Mouse (Mus musculus) thymus, postnatal 4 days (tissue): ENCODE results near the gene Wscd1.

Source experiments
- DNase-seq: peaks from one replicate; pipeline ENCODE4 v3.0.0; 2021

The Wscd1 gene

DNA sequence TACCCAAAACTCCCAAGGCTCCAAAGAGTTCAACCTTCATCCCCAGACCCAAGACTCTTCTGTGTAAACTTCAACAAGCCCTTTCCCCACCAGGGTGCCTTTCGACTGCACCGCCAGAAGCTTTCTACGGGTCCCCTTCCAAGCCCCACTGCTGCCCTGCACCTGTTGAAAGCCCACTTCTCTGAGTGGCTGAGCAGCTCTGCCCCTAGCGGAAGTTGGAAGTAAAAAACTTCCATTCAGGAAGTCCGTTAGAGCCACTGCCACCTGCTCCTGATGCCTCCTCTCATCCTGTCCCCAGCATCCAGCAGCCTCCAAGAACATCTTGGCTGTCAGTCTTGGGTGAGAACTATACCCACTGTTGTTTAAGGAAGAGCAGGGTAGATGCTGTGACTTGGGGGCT, at the start of gene Wscd1:
Wscd1 (plus strand) TSS at position 250 of the 400 bp plus-strand sequence.
- DNase-seq, result peak; percentile 76

DNA sequence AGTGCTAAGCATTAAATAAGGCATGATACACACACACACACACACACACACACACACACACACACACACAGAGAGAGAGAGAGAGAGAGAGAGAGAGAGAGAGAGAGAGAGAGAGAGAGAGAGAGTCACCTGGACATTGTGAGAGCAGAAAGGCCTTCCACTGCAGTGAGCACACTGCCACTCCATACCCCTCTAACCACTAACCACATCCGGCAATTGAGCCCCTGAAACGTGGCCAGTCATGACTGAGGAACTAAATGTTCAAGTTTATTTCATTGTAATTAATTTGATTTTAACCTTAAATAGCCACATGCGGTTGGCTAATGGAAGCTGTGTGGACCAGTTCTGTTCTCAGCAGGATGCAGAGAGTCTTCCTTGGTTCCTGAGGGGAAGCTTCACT, 21.7 kb upstream of the Wscd1 start:
- DNase-seq, result peak; percentile 16

DNA sequence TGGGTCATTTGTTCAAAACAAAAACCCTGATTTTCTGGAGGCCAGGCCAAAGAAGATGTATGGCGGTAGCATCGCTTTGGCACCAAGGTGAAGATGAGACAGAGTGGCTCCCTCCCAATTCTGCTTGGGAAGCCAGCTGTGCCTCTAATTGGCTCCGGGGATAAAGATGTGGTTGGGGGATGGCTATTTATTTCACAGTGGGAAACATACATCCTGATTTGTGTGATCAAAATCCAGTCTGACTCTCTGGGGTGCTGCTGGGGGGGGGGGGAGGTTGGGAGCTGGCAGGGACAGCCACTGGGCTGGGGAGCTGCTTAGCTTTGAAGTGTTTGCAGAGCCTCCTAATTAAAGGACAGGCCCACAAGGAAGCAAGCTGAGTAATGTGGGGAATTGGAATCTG, 20.4 kb upstream of the Wscd1 start:
- no peak for DNase-seq

DNA sequence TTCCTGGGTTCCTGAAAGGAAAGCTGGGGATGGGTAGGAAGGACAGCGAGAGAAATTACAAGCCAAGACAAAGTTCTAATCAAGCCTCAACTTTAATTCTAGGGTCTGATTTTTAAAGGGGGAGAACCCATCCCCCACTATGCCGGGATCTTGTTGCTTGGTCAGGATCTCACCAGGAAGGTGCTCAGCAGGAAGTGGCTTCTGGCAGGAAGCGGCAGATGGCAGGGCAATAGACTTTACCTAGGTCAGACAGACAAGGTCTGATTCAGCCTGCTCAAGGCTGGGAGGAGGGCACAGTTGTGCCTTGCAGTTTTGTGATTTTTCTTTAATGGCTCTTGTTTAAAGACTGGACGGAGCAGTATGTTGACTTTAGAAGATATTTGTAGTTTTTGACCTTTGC, 15.9 kb upstream of the Wscd1 start:
- peak; percentile 39 for DNase-seq

DNA sequence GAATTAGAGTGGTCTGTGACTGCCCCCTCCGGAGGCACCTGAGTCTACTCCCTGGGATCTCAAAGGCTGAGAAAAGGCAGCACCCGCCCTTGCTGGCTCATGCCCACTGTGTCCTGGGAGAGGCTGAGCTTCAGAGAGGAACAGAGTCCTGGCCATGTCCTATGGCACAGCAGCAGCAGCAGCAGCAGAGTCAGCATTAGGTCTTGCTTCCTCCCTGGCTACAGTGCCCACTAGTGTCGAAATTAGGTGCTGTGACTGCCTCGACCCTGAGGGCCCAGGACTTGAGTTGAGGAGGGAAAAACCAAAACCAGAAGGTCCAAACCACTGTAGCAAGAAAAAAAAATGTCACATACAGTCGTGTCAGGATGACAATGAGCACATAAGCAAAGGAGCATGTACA, 12.6 kb upstream of the Wscd1 start:
- peak; percentile 69 for DNase-seq

DNA sequence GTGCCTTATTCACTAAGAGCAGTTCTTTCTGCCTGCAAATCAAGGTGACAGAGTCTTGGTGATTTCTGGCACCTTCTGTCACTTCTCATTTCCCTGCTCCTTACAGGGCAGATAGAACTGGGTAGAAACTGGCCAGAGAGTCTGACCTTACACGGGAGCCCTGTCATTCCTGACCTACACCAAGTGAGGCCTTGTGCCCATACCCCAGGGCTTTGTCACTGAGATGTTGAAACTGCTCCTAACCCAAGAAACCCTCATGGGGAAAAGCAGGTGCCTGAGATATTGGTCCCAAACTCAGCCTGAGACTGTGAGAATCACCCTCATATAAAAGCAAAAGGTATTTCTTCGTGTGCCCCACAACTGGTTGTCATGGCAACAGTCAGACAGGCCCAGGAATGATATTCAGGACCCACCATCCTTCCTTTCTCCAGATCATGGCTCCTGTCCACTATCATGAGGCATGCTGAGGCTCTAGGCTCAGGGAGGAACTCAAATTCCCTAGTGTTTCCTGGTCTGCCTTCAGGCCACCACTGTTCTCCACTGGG, 11.1 kb upstream of the Wscd1 start:
- no peak for DNase-seq

DNA sequence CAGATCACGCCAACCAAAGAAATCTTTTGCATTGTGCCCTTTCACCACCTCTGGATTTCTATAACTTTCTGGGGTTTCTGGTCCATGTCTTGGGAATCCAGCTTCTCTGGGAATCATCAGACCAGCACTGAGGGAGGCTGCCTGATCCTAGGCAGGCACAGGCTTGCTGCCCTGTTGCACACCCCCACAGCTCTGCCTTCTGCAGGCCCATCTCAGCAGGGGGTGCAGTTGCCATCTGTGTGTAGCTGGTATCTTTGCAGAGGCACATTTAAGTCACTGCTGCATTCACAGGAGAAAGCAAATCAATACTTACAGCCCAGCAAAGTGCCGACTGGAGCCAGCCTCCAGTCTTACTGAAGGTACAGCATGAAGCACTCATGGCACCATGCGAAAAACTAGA, 3.8 kb upstream of the Wscd1 start:
- DNase-seq, result no peak

DNA sequence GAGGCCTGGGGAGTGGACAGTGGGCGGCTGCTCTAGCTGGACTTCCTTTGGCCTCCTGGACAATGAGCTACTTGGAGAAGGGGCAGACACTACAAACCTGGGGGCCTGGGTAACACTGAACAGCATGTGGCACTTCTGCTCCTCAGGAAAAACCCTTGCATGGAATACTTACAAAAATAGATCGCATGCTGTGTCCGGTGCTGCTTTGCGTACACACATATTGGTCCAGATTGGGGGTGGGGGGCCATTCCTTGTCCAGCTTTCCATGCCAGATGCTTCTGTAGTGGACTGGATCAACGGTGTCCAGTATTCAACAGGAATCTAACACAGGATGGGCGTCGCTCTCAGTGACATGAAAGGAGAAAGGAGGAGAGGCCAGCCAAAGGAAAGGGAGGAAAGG, 2.0 kb upstream of the Wscd1 start:
- no peak for DNase-seq

DNA sequence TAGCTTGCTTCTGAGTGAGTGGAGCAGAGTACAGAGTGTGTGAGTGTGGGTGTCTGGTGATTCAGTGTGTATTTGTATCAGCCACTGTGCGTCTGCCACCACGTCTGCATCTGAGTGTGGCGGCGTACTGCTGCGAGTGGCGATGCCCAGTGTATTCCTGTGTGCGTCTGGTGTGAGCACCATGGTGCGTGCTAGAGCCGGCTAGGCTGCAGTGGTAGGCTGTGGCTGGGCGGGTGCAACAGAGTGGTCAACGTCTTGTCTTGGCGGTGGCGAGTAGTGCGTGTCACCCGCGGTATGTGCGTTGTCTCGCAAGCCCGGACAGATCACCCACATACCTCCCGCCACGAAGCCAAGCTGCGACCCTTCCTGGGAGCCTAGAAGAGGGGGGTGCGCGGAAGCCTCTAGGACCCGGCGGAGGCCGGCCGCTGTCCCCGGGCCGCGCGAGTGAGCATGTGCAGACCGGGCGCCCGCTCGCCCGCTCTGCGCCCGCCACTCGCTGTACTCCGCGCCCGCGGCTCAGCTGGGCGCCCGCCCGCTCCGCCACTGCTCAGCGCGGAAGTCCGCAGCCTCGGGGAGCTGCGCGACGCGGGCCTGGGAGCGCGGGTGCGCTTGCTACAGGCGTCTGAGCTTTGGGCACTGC, 934 bp downstream of the Wscd1 start:
- peak; percentile 80 for DNase-seq

DNA sequence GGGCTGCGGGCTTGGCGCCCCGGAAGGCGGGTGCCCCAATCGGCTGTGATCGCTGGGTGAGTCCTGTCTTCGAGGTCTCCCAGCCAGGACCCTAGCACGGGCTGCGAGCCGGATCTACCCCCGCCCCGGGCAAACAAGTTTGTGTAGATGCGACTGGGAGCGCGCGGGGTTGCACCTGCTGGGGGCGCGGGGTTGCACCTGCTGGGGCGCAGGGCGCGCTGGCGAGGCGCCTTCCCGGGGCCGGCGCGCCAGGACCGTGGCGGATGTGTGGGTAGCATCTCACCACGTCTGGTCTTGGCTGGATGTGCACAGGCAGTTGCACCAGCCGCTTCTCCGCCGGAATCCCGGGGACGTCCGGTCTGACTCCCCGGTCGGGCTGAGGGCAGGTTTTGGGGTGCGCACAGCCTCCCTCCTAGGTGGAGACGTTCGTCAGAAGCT, 1.5 kb downstream of the Wscd1 start:
- DNase-seq, result peak; percentile 86

DNA sequence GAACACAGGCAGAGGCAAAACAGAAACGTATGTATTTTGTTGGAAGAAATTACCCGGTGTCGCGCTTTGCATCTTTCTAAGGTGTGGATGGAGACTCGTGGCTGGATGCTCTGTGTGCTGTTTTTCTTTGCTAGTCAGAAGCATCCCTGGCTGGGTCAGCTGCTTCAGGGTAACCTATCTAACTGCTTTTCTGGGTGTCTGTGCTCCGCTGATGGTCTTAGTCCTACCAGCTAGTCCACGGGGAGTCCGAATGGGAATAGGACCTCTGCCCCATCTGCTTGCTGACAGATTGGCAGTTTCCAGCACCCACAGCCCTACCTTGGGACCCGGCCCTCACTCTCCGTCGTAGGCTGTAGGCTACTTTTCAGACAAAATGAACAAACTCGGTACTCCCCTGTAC, 2.0 kb downstream of the Wscd1 start:
- no peak for DNase-seq

DNA sequence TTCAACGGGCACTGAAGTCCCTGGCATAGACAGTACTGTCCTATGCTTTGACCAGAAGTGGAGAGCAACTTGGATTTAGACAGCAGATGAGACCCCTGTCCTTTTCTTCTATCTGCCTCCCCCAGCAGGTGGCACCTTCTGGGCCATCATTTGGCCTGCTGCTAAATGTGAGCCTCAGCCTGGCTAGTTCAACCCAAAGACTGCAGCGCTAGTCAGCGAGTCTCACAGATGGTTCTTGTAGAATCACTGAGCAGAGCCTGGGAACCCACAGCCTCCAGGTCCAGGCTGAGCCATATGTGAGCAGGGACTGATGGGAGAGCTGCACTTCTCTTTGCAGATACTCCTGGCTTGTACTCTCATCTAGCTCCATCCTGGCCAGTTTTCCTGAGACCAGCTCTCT, 2.9 kb downstream of the Wscd1 start:
- peak; percentile 29 for DNase-seq

DNA sequence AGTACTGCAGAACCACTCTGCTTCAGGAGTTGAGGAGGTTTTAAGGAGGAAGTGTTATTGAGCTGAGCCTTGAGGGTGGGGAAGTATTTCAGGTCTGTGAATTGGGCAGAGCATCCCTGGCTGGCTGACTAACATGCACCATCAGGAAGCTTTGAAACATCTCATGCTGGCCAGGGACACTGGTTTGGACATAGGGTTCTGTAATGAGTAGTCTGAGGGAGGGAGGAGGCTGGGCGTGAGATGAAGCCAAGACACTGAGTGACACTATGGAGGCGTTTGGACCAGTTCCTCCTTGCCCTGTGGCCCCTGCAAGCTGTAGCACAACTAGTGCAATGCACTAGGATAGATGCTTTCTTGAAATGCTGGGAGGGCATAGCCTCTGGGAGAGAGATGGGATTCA, 5.4 kb downstream of the Wscd1 start:
- DNase-seq, result no peak

DNA sequence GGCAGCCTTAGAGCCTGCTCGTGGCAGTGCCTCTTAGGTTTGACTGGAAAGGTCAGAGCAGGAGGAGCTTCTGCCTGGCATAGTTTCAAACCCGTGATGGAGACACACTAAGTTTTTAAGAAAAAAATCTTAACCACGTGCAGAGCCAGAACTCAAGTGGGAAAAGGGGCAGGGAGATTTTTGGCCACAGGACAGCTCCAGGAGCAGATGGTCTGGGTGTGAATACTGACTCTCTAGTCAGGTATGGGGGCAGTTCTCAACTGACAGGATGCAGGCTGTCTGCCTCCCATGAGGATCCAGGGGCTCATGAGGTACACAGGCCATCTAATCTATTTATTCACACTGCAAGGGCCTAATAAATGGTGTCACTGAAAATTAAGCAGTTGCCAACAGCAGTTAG, 6.6 kb downstream of the Wscd1 start:
- no peak for DNase-seq

DNA sequence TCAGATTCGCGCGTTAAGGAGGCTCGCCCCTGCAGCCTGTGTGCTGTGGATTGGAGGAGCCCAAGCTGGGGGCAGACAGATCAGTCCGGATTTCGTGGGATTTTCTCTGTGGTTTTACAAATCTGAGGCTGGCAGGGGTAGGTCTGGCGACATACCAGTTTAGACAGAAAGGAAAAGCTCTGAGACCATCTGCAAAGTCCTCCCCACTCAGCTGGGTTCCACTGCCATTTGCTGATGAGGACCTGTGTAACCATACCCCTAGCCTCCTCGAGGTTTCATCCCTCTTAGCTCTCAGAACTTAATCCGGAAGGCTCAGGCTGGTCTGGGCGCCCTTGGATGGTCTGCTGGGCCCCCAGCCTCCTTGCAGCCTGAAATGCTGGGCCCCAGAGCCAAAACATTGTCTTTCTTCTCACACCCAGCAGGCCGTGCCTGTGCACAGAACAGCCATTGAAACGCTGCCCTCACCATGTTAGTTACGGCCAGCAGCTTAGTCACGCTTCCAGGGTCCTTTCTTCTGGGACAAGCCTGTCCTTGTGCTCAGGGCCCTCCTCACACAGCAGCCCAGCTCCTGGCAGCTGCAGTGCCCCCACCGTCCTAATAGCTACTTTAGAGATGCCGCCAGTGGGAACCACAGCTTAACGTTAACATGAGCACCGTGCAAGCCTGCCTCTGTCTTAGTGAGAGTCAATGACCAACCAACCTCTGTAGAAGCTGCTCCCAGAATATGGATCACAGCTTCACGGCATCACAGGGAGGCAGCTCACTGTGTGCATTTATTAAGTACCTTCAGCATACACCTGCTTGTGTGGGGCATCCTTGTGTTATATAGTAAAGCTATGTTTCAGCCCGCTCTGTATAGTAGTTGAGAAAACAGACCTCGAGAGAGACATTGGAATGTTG, 8.7 kb downstream of the Wscd1 start:
- DNase-seq, result no peak

DNA sequence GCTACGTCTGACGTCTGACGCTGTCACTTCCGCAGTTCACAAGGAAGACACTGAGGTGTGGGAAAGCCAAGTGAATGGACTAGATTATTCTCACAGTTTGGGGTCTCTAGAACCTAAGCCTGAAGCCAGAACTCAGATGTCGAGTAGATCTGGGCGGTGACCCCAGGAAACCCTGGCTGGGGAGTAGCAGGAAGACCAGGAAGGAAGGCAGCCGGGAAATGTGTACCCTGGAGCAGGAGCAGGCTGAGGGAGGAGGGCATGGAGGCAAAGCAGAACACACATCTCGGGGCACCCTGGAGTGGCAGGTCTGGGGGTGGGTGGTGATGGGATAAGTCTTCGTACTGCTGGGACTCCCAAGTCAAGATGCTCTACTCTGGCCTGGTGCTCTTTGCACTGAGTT, 11.3 kb downstream of the Wscd1 start:
- DNase-seq, result no peak

DNA sequence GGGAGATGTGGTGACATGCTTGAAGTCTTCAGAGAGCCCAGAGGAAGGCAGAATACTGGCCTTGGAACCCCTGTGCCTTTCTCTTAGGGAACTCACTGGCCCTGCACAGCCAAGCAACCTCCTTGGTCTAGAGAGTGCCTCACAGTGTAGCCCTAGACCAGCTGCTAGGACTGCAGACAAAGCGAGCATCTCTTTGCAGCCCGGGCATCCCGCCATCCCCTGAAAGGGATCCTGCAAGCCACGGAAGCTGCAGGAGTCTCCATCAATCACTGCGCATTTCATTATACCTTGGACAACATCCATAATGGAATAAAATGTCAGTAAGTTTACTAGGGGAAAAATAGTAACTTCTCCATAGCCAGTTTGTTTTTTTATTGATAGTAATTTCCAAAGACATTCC, 13.4 kb downstream of the Wscd1 start:
- DNase-seq, result no peak

DNA sequence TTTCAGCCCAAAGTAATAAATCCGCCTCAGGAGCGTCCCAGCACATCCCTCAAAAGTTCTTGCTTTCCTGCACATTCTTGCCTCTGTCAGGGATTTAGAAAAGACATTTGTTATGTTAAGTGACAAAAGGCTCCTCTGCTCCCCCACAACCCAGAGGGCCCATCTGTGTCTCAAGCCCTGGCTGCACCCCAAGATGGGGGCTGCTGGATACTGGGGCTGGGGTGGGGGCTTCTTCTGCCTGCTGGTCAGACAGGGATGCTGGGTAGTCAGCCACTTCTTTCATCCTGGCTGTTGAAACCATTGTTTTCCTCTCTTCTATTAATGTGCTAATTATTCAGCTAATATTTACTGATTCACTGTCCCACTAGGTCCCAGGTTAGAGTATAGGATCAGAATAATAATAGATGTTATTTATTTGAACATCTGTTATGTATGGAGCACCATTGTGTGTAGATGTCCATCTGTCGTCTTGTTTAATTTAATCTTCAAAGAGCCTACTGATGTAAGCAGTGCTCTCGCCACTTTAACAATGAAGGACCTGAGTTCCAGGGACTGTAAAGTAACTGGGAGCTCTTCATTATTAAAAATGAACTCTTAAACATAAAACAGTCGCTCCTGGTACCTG, 14.0 kb downstream of the Wscd1 start:
- DNase-seq, result no peak

DNA sequence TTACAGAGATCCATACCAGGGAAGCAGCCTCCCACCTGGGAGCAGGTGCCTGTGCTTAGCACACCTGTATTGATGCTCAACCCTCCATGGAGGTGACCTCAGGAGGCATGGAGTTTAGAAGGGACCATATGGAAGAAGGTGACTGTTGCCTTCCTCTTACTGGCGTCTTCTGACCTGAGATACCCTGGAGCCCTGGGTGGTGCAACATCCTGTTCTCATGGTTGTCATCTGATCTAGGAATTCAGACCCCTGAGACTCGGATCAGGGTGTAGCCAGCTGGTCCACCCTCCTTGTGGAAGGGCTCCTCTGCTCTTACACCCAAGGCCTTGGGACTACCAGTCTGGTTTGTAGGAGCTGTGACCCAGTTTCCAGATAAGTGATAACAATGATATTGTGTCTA, 15.0 kb downstream of the Wscd1 start:
- no peak for DNase-seq

DNA sequence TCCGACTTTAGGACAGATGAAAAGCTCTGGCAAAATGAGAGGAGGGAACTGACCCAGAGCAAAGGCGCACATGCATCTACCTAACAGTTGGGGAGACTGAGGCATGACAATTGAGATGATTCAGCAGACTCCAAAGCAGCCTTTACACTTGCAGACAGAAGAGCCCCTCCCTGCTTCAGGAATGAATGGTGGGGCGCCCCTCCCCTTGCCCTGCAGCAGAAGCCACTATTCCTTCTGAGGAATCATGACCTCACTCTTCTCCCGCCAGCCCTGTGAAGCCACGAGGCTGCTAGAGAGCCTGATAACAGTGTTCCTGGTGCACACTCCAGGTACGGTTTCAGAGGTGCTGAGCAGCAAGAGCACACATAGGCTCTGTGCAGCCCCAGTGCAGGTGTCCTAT, 15.6 kb downstream of the Wscd1 start:
- no peak for DNase-seq

DNA sequence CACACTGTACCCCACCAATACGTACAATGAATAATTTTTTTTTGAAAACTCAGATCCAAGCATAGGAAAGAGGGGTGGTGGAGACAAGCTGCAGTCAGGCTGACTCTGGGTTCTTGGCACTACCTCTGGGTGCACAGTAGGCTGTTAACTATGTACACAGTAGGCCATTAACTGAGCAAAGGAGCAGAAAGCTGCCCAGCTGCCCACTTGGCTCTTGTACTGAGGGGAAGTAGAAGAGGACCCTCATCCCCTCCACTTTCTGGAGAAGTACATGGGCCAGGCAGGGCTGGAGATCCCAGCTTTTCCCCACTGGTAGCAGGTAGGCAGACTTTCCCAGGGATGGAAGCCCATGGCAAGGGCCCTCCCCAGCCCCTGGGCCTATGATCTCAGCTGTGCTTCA, 16.7 kb downstream of the Wscd1 start:
- DNase-seq, result no peak

DNA sequence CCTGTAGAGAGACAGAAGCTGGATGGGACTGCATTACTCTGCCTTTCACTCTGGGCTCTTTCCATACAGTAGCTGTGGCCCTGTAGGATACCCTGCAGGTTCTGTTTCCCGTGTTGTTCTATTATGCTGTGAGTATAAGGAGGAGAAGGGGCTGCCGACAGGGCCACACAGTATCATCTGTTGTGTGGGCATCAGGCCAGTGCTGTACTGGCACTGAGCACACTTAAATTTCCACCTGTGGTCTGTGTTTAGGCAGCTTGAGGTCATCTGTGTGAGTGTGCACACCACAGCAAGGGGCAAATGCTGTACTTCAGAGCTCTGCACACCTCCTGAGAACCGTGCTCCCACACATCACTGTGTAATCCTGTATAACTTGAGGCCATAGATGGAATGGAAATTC, 18.0 kb downstream of the Wscd1 start:
- DNase-seq, result no peak

DNA sequence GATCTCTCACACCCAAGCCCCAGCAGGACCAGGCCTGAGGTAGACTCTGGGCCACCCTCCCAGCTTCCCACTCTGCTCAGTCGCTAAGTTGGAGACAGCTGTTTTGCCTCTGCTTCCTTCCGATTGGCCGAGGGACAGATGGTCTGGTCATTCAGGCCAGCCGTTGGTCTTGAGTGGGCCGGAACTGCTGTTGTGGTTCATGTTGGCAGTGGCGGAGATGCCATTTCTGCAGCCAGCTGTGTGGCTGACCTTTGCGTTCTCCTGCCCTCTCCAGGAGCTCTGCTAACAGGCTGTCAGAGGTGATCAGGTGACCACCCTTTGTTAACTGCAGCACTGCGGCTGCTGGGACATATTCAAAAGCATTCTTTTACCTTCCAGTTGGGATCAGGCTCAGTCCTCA, 20.0 kb downstream of the Wscd1 start:
- no peak for DNase-seq

DNA sequence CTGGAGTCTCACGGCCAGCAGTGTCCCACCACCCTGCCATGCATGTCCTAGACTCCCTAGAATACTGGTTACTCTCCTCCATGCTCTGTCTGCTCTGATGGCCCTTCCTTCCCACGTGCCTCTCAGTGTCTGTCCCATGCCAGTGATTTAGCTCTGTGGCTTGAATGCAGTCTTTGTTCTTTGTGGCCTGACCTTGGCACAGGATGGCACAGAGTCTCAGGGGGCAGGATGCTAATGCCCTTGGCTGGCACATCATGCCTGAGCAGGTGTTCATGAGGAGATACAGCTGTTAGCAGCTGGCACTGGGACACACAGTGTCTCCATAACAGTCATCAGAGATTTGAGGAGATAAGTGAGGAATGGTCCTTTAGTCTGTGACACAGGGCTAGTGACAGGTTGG, 20.8 kb downstream of the Wscd1 start:
- DNase-seq, result no peak
